In genomic region chr1:39283323-39283722, GRCm38 (mm10) we compare ENCODE assay signal across 26 mouse cellular contexts.
DNase-seq lines count a peak whose midpoint lies in the region; ATAC-seq lines count a peak whose summit lies in the region.
"Had no signal": no experiment of that assay in that cellular context is flagged by ENCODE, and none has a peak within 500 bp of the region (broad histone marks: within the 10 kb centered on the region; RNA-seq: fewer than 3 reads in every experiment).

No protein-coding gene starts in this region.

- ATAC-seq in embryonic facial prominence, embryonic 11.5 days (replicated peaks; ENCODE audit: insufficient number of reproducible peaks, low FRiP score, low TSS enrichment, low read depth), result no peak
- peak; percentile 42; the same call in 1 of the 2 replicates for ATAC-seq in lung, embryonic 16.5 days (ENCODE audit: low read depth)
- no peak for ATAC-seq in kidney, embryonic 16.5 days (ENCODE audit: low FRiP score, low TSS enrichment)
- ATAC-seq in hindbrain, embryonic 14.5 days (ENCODE audit: low FRiP score), result no peak
- ATAC-seq: CD4-positive, CD25-positive, alpha-beta regulatory T cell, adult 4 months; forebrain, embryonic 15.5 days; inflammation-experienced regulatory T-cells, adult 6 months had no signal

- H3K9me3 ChIP-seq in embryonic facial prominence, embryonic 11.5 days (replicated peaks; ENCODE audit: control insufficient read depth, low read length), result no peaks in the 10 kb centered on the region
- H3K9me3 ChIP-seq in embryonic facial prominence, embryonic 10.5 days, result no peaks in the 10 kb centered on the region
- no peaks in the 10 kb centered on the region for H3K9me3 ChIP-seq in lung, embryonic 16.5 days (ENCODE audit: control insufficient read depth, low read length)
- no peaks in the 10 kb centered on the region for H3K9me3 ChIP-seq in kidney, embryonic 16.5 days (ENCODE audit: low read length)
- H3K9me3 ChIP-seq in hindbrain, embryonic 14.5 days (ENCODE audit: control insufficient read depth, low read length), result no peaks in the 10 kb centered on the region
- H3K9me3 ChIP-seq: forebrain, embryonic 10.5 days; forebrain, embryonic 15.5 days; heart, embryonic 13.5 days; hindbrain, embryonic 15.5 days; neural tube, embryonic 15.5 days had no signal

- no peak overlapping the region for H3K4me2 ChIP-seq in embryonic facial prominence, embryonic 11.5 days (ENCODE audit: low read depth, low read length)
- no peak overlapping the region for H3K4me2 ChIP-seq in lung, embryonic 16.5 days (ENCODE audit: low read depth, low read length)
- H3K4me2 ChIP-seq in kidney, embryonic 16.5 days (replicated peaks; ENCODE audit: low read depth, low read length), result no peak overlapping the region
- no peak overlapping the region for H3K4me2 ChIP-seq in hindbrain, embryonic 14.5 days (replicated peaks)
- H3K4me2 ChIP-seq: forebrain, embryonic 15.5 days; heart, embryonic 13.5 days; hindbrain, embryonic 15.5 days; neural tube, embryonic 15.5 days had no signal

- no peaks in the 10 kb centered on the region for H3K4me1 ChIP-seq in embryonic facial prominence, embryonic 11.5 days (ENCODE audit: control insufficient read depth, insufficient read depth, low read length)
- no peaks in the 10 kb centered on the region for H3K4me1 ChIP-seq in embryonic facial prominence, embryonic 10.5 days
- H3K4me1 ChIP-seq in lung, embryonic 16.5 days (replicated peaks; ENCODE audit: control insufficient read depth, insufficient read depth, low read length), result peaks cover 9% of the 10 kb centered on the region
- H3K4me1 ChIP-seq in kidney, embryonic 16.5 days (ENCODE audit: insufficient read depth, low read length), result no peaks in the 10 kb centered on the region
- H3K4me1 ChIP-seq in hindbrain, embryonic 14.5 days (replicated peaks; ENCODE audit: control insufficient read depth, insufficient read depth, low read length), result no peaks in the 10 kb centered on the region
- H3K4me1 ChIP-seq: forebrain, embryonic 10.5 days; hindbrain, embryonic 15.5 days had no signal

- no peak overlapping the region for H3K27ac ChIP-seq in embryonic facial prominence, embryonic 11.5 days (replicated peaks; ENCODE audit: low read depth, low read length)
- H3K27ac ChIP-seq in embryonic facial prominence, embryonic 10.5 days (replicated peaks), result no peak overlapping the region
- no peak overlapping the region for H3K27ac ChIP-seq in lung, embryonic 16.5 days (ENCODE audit: low read length)
- no peak overlapping the region for H3K27ac ChIP-seq in kidney, embryonic 16.5 days (ENCODE audit: low read length)
- H3K27ac ChIP-seq in hindbrain, embryonic 14.5 days, result no peak overlapping the region
- H3K27ac ChIP-seq: forebrain, embryonic 10.5 days; forebrain, embryonic 15.5 days; heart, embryonic 13.5 days; hindbrain, embryonic 15.5 days; liver, embryonic 14.5 days; macrophage; neural tube, embryonic 15.5 days had no signal

- H3K4me3 ChIP-seq in embryonic facial prominence, embryonic 11.5 days (ENCODE audit: low read depth, low read length), result no peak overlapping the region
- no peak overlapping the region for H3K4me3 ChIP-seq in embryonic facial prominence, embryonic 10.5 days
- no peak overlapping the region for H3K4me3 ChIP-seq in lung, embryonic 16.5 days (ENCODE audit: low read length)
- H3K4me3 ChIP-seq in kidney, embryonic 16.5 days (ENCODE audit: low read length), result no peak overlapping the region
- no peak overlapping the region for H3K4me3 ChIP-seq in hindbrain, embryonic 14.5 days (replicated peaks; ENCODE audit: low read length)
- H3K4me3 ChIP-seq: forebrain, embryonic 10.5 days; forebrain, embryonic 15.5 days; heart, embryonic 13.5 days; hindbrain, embryonic 15.5 days; neural tube, embryonic 15.5 days had no signal

- DNase-seq in embryonic facial prominence, embryonic 11.5 days (ENCODE audit: low spot score), result peak; percentile 17
- DNase-seq in embryonic facial prominence, embryonic 10.5 days (ENCODE audit: low spot score), result no peak
- DNase-seq in brain, adult 2 months (ENCODE audit: low read depth, low spot score), result peak; percentile 32
- peak; percentile 57 for DNase-seq in lung, postnatal 36 days
- DNase-seq in hindbrain, embryonic 14.5 days (ENCODE audit: low spot score), result no peak
- DNase-seq in left cerebral cortex, adult 9 months (ENCODE audit: low spot score in 2 of 2), result no peak
- DNase-seq: adrenal gland, adult 8-10 months; cerebellum, adult 9-11 months; heart, postnatal 10 days; kidney, adult 11 months; kidney, postnatal 25 days; left cerebral cortex, postnatal 4 days; midbrain, embryonic 14.5 days; retina, postnatal 1 day; right cerebral cortex, postnatal 14 days had no signal

- WGBS in embryonic facial prominence, embryonic 11.5 days, result 66% methylated on average over 7 of the region's 7 CpGs
- 76% methylated on average over 7 of the region's 7 CpGs for WGBS in embryonic facial prominence, embryonic 10.5 days
- 45% methylated on average over 7 of the region's 7 CpGs for WGBS in lung, embryonic 16.5 days
- WGBS in kidney, embryonic 16.5 days, result 64% methylated on average over 7 of the region's 7 CpGs
- 82% methylated on average over 7 of the region's 7 CpGs for WGBS in hindbrain, embryonic 14.5 days

- H3K27me3 ChIP-seq in embryonic facial prominence, embryonic 11.5 days (ENCODE audit: control insufficient read depth, insufficient read depth, low read length), result no peaks in the 10 kb centered on the region
- no peaks in the 10 kb centered on the region for H3K27me3 ChIP-seq in embryonic facial prominence, embryonic 10.5 days (replicated peaks; ENCODE audit: low read depth, poor library complexity, severe bottlenecking)
- H3K27me3 ChIP-seq in lung, embryonic 16.5 days (ENCODE audit: control insufficient read depth, insufficient read depth, low read depth, low read length), result no peaks in the 10 kb centered on the region
- H3K27me3 ChIP-seq in kidney, embryonic 16.5 days (ENCODE audit: insufficient read depth, low read length), result no peaks in the 10 kb centered on the region
- H3K27me3 ChIP-seq in hindbrain, embryonic 14.5 days (ENCODE audit: control insufficient read depth, insufficient read depth, low read length), result no peaks in the 10 kb centered on the region
- H3K27me3 ChIP-seq: forebrain, embryonic 15.5 days; hindbrain, embryonic 15.5 days; neural tube, embryonic 15.5 days had no signal

- H3K36me3 ChIP-seq in embryonic facial prominence, embryonic 11.5 days (replicated peaks; ENCODE audit: control insufficient read depth, insufficient read depth, low read depth, low read length), result no peaks in the 10 kb centered on the region
- H3K36me3 ChIP-seq in embryonic facial prominence, embryonic 10.5 days (replicated peaks), result no peaks in the 10 kb centered on the region
- no peaks in the 10 kb centered on the region for H3K36me3 ChIP-seq in lung, embryonic 16.5 days (ENCODE audit: control insufficient read depth, insufficient read depth, low read length)
- H3K36me3 ChIP-seq in kidney, embryonic 16.5 days (ENCODE audit: insufficient read depth, low read length), result no peaks in the 10 kb centered on the region
- no peaks in the 10 kb centered on the region for H3K36me3 ChIP-seq in hindbrain, embryonic 14.5 days (replicated peaks; ENCODE audit: control insufficient read depth, insufficient read depth)
- H3K36me3 ChIP-seq: forebrain, embryonic 10.5 days; forebrain, embryonic 15.5 days; heart, embryonic 13.5 days; hindbrain, embryonic 15.5 days; neural tube, embryonic 15.5 days had no signal

- H3K9ac ChIP-seq in embryonic facial prominence, embryonic 11.5 days (replicated peaks; ENCODE audit: low read length), result no peak overlapping the region
- no peak overlapping the region for H3K9ac ChIP-seq in lung, embryonic 16.5 days (ENCODE audit: low read length)
- H3K9ac ChIP-seq in kidney, embryonic 16.5 days (replicated peaks; ENCODE audit: low read length), result no peak overlapping the region
- no peak overlapping the region for H3K9ac ChIP-seq in hindbrain, embryonic 14.5 days
- H3K9ac ChIP-seq: forebrain, embryonic 15.5 days; heart, embryonic 13.5 days; hindbrain, embryonic 15.5 days; liver, embryonic 14.5 days; neural tube, embryonic 15.5 days had no signal

Comparison
In these comparisons a context has a peak if more than half of its experiments do, and no peak if none do; other contexts are left out.
1. DNase-seq: peak in embryonic facial prominence, embryonic 11.5 days (single experiment), brain, adult 2 months (single experiment) and lung, postnatal 36 days (single experiment); none in embryonic facial prominence, embryonic 10.5 days (single experiment), hindbrain, embryonic 14.5 days (single experiment) and left cerebral cortex, adult 9 months (0 of 2).